Mouse (Mus musculus): ENCODE measurements at regions not wholly inside any gene's neighbourhood (a gene's known extent, or its start where the extent isn't known, plus 50 kb on each side); places are given as distances from the start of the nearest gene placed in this dataset.

- no peaks in the 10 kb centered on the region for H3K4me1 ChIP-seq (ENCODE audit: control insufficient read depth in 1 of 2, insufficient read depth in 2 of 2)
- peaks cover 32% of the 10 kb centered on the region for H3K9me3 ChIP-seq (replicated peaks; ENCODE audit: low read length)
- H3K4me2 ChIP-seq (ENCODE audit: insufficient read depth, low read depth, poor library complexity, severe bottlenecking) = no peak overlapping the region
- no peaks in the 10 kb centered on the region for H3K79me2 ChIP-seq (replicated peaks; ENCODE audit: control insufficient read depth, extremely low read depth, insufficient read depth, poor library complexity, severe bottlenecking)
- H3K9ac ChIP-seq (ENCODE audit: insufficient read depth, low read depth) = no peak overlapping the region
- in situ Hi-C loops (cut with MboI; ENCODE audit: low pct_ligation_motif_present, low pct_unique_long_range_greater_than_20kb, low sequenced_read_pairs) (no loop called here), dilution Hi-C loops (cut with MboI; ENCODE audit: extremely low pct_ligation_motif_present, extremely low pct_unique_long_range_greater_than_20kb, low sequenced_read_pairs) (no loop called here)
- DNase-seq (ENCODE audit: extremely low read depth) = no peak
- H3K27me3 ChIP-seq (replicated peaks) = no peaks in the 10 kb centered on the region
- H3K36me3 ChIP-seq (replicated peaks in 1 of 2; ENCODE audit: control insufficient read depth in 1 of 2, insufficient read depth in 1 of 2, low read length in 1 of 2) = no peaks in the 10 kb centered on the region
- no peak overlapping the region for H3K4me3 ChIP-seq (replicated peaks in 1 of 3; ENCODE audit: low read depth in 2 of 3, low read length in 2 of 3, poor library complexity in 1 of 3)
- TF ChIP-seq TCF12 (IDR thresholded peaks at IDR 0.05; ENCODE audit: low read depth, low read length) (no peak), SIN3A (IDR thresholded peaks at IDR 0.05; ENCODE audit: low read length) (no peak), TBP (conservative IDR thresholded peaks at IDR 0.05; ENCODE audit: low read depth, low read length) (no peak), ZC3H11A (IDR thresholded peaks at IDR 0.05; ENCODE audit: low read depth, low read length) (no peak), MAFK (IDR thresholded peaks at IDR 0.05; ENCODE audit: insufficient replicate concordance, low read length) (no peak), POLR2A (IDR thresholded peaks at IDR 0.05; ENCODE audit: low read depth, low read length) (no peak), EP300 (IDR thresholded peaks at IDR 0.05; ENCODE audit: low read length) (no peak), HCFC1 (IDR thresholded peaks at IDR 0.05; ENCODE audit: low read depth, low read length) (no peak), E2F4 (IDR thresholded peaks at IDR 0.05; ENCODE audit: insufficient replicate concordance, low read depth, low read length) (no peak), BHLHE40 (IDR thresholded peaks at IDR 0.05; ENCODE audit: low read depth, low read length) (no peak), KAT2A (IDR thresholded peaks at IDR 0.05; ENCODE audit: insufficient replicate concordance, low read length) (no peak)
- H3K27ac ChIP-seq (ENCODE audit: insufficient read depth, low read depth) = no peak overlapping the region
Observed at GRCm38 (mm10) chr17:69893980-69894379, 74.9 kb upstream of the Dlgap1 start.

All from CH12.LX (cell line).